Mouse (Mus musculus): Measurements from ENCODE around the gene Hsd17b11. TPM values are rescaled to one million over a fixed set of nuclear protein-coding genes. Genes with fewer than 3 reads are reported as not detected.
A peak's percentile ranks its signal among the peaks of the same experiment; 100 is the strongest.
"Not testable (repeated sequence)": the region's sequence is repeated elsewhere in the genome, so short reads cannot be mapped to it uniquely, and the experiment has no call there.

Gene Hsd17b11
- total RNA-seq, 1 experiment from 2014 or later = 66.1 TPM

DNA sequence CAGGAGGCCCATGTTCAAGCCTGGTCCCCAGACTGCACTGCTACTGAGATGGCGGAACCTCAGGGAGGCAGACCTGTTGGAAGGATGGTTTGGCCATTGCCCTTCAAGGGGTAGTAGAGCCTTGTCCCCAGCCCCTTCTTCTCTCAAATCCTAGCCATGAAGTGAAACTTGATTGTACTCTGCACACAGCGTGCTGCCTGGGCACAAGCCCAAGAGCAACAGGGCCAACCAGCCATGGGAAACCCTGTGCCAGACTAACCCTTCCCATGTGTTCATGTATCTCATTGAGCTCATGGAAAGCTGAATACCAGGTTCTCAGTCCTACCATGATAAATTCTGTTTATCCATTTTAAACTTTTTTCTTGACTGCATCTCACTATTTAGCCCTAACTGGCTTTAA is 21.2 kb upstream of the Hsd17b11 start:
- ATAC-seq (replicated peaks in 1 of 2; ENCODE audit: insufficient read depth in 1 of 2, low FRiP score in 2 of 2, low TSS enrichment in 1 of 2, low read depth in 1 of 2, poor library complexity in 2 of 2, severe bottlenecking in 2 of 2) = no peak

DNA sequence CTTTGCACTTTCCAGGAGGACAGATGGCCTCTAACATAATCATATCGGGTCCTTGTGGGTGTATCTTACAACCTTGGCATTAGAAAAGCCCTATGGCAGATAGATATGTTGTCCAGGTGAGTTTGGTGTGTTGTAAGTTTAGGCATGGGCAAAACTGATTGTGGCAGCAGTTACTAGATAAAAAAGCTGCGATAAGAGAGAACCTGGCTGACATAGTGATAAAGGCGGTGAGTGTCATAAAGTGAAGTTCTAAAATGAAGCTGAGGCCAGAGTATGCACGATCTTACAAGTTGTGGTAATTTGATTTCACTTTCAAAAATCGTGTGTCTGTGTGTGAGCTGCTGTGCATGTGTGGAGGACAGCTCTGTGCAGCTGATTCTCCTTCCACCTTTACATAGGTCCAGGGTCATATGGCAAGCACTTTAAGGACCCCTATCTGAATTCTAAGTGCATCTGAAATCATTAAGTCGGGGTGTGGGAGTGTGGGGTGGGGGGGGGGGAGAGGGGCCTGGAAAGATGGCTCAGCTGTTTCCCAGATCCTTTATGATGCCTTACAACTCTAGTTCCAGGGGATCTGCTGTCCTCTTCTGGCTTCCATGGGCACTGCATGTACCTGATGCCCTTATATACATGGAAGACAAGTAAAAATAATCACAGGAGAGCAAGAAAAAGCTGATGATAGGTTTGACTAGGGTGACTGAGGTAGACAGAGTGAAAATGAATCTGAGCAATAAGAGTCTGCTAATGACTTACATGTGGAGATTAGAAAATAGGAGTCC is 17.6 kb upstream of the Hsd17b11 start:
- ATAC-seq (replicated peaks in 1 of 2; ENCODE audit: insufficient read depth in 1 of 2, low FRiP score in 2 of 2, low TSS enrichment in 1 of 2, low read depth in 1 of 2, poor library complexity in 2 of 2, severe bottlenecking in 2 of 2) = peak in 1 of 2 experiments; percentile 42; a peak in 1 of 4 replicates

DNA sequence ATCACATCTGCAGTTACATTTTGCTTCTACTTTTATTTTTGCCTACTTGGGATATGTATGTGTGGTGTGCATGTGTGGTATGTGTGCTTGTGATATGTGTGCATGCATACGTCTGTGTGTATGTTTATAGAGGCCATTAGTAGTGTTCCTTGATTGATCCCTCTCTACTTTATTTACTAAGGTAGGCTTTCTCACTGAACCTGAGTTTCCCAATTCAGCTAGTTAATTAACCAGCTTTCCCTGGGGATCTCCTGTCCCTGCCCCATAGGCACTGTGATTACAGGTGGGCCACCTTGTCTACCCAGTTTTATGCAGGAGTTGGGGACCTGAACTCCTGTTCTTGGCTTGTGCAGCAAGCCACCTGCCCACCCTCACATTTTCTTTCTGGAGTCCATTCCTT is 15.0 kb upstream of the Hsd17b11 start:
- ATAC-seq (replicated peaks in 1 of 2; ENCODE audit: insufficient read depth in 1 of 2, low FRiP score in 2 of 2, low TSS enrichment in 1 of 2, low read depth in 1 of 2, poor library complexity in 2 of 2, severe bottlenecking in 2 of 2) = no peak

DNA sequence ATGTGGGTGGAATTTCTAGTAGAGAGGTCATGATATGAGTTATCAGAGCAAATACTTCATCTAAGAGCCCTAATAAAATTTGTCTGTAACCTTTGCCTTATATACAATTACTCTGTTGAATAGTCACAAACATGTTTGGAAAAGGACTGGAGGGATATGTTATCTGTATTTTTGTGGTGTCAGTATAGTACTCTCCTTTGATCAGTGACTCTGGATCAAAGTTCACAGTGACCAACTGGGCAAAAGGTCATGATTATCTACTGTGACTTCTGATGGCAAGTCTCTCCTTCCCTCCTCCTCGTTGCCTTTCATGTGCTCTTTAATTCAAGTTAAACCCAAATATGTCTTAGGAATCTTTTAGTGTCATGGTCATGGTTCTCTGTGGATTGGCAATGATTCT is 14.1 kb upstream of the Hsd17b11 start:
- ATAC-seq (replicated peaks in 1 of 2; ENCODE audit: insufficient read depth in 1 of 2, low FRiP score in 2 of 2, low TSS enrichment in 1 of 2, low read depth in 1 of 2, poor library complexity in 2 of 2, severe bottlenecking in 2 of 2) = no peak

DNA sequence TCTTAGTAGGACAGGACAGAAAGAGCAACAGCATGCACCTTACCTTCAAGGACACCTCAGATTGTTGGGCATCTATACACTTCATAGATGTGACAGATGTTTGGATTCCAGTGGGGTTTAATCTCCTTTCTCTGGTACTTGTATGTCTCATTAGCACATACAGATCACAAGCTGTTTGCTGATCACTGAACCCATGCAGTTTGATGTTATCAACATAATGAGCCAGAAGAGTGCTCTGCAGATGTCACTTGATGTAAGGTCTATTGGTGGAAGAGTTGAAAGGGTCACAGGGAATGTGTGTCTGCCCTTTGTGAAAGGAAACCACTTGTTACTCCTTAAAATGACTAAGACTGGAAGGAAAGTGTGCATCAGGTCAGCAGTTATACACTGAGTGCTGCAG is 13.3 kb upstream of the Hsd17b11 start:
- no peak for ATAC-seq (replicated peaks in 1 of 2; ENCODE audit: insufficient read depth in 1 of 2, low FRiP score in 2 of 2, low TSS enrichment in 1 of 2, low read depth in 1 of 2, poor library complexity in 2 of 2, severe bottlenecking in 2 of 2)

DNA sequence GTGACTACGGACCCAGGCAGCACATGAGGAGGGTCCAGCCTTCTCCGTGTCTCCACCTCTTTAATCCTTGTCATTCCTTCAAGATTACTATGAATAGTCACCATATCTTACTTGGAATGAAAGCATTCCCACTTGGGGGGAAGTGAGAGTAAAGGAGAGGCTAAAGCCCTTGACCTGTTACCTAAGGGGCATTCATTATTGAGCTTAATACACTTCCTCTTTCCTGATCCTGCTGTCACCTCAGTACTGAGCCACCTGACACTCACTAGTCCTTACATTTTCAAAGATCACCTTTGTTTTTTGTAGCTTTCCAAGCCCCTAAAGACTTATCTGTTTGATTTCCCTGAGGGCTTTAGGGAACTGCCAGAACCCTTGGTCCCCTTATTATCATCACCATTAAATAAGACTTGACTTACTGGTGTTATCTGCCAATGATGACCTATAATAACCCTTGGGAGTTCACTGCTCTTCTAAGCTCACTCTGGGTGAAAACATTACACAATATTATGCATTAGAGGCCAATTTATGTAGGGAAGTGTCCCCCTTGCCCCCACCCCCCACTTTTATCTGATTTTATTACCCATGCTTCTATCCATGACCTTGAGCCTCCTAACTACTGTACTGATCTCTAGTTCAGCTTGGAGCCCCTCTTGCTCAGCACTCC is 10.8 kb upstream of the Hsd17b11 start:
- peak; percentile 56 to 65; a peak in 2 of 4 replicates for ATAC-seq (replicated peaks in 1 of 2; ENCODE audit: insufficient read depth in 1 of 2, low FRiP score in 2 of 2, low TSS enrichment in 1 of 2, low read depth in 1 of 2, poor library complexity in 2 of 2, severe bottlenecking in 2 of 2)

DNA sequence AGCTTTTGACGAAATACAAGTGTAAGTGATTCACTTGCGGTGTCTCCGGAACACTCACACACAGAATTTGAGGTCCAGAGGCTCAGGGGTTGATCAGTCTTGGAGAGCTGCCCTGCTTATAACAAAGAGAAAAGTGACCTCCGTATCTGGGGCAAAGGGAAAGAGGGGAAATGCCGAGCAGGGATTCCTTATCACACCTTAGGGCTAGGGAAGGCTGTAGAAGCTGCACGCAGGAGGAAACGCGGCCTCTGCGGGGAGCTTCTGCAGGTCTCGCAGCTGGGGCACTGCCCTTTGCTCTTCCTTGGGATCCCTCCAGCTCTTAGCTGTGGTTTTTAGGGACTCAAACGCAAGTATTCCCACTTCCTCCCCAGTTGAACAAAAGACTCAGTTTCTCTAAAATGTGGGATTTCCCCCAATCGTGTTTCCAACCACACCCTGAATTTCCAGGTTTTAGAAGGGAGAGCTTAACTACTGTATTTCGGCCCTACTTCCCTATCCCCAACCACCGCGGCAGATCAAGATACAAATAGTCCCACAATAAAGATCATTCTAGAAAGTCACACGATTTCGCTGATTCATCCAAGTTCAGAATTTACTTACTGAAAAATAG is 3.6 kb upstream of the Hsd17b11 start:
- no peak for ATAC-seq (replicated peaks in 1 of 2; ENCODE audit: insufficient read depth in 1 of 2, low FRiP score in 2 of 2, low TSS enrichment in 1 of 2, low read depth in 1 of 2, poor library complexity in 2 of 2, severe bottlenecking in 2 of 2)

DNA sequence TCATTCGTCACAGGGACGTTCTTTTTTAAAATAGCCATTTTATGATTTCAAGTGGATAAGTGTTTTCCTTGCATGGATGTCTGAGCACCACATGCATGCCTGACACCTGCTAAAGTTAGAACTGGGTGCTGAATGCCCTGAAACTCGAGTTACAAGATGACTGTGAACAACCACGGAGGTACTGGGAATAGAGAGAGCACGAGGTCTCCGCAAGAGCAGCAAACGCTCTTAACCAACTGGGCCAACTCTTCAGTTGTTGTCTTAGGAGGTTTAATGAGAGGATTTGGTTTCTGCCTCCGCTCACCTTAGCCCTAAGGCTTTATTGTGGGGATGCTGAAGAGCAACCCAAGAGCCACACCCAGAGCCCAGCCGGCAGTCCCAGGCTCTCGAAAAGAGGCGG is 3.0 kb upstream of the Hsd17b11 start:
- no peak for ATAC-seq (replicated peaks in 1 of 2; ENCODE audit: insufficient read depth in 1 of 2, low FRiP score in 2 of 2, low TSS enrichment in 1 of 2, low read depth in 1 of 2, poor library complexity in 2 of 2, severe bottlenecking in 2 of 2)

DNA sequence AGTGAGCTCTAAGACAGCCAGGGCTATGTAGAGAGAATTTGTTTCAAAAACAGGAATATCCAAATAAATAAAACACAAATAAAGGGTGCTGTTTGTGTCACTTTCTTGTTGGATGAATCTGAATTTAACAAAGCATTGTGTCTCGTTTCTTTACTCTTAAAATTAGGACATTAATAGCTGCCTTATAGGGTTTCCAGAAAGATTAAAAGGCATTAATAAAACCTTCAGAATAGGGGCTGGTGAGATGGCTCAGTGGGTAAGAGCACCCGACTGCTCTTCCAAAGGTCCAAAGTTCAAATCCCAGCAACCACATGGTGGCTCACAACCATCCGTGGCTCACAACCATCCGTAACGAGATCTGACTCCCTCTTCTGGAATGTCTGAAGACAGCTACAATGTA is 2.5 kb upstream of the Hsd17b11 start:
- not testable (repeated sequence) for ATAC-seq (replicated peaks in 1 of 2; ENCODE audit: insufficient read depth in 1 of 2, low FRiP score in 2 of 2, low TSS enrichment in 1 of 2, low read depth in 1 of 2, poor library complexity in 2 of 2, severe bottlenecking in 2 of 2)

DNA sequence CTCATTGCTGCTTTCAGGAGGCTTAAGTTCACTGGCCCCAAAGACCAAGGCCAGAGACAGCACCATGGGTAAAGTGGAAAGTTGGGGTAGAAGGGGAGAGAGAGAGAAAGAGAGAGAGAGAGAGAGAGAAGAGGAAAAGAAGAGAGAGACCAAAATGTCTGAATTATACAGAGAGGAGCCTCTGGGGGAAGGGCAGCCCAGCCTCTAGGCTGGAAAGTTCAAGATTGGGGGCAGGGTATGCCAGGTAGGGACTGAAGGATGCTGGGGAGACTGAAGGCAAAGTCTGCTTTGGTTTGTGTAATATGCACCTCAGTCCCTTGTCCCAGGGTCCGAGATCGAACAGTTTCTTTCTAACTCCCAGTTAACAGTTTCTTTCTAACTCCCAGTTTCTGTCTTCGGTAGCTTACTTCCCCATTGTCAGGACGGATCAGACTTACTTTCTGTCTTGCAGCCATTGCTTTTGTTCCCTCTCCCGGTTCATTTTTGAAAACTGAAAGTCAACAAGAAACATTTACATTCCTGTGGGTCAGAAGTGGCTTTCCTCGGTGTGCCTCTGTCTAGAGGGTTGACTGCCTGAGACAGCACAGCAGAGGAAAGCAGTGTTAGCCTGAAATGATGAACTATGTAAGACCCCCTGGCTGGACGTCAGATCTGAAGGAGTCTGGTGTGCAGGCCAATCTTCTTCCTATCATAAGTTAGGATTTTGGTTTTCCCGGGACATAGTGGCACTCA is 1.7 kb upstream of the Hsd17b11 start:
- peak in 1 of 2 experiments; percentile 9; a peak in 2 of 4 replicates for ATAC-seq (replicated peaks in 1 of 2; ENCODE audit: insufficient read depth in 1 of 2, low FRiP score in 2 of 2, low TSS enrichment in 1 of 2, low read depth in 1 of 2, poor library complexity in 2 of 2, severe bottlenecking in 2 of 2)

DNA sequence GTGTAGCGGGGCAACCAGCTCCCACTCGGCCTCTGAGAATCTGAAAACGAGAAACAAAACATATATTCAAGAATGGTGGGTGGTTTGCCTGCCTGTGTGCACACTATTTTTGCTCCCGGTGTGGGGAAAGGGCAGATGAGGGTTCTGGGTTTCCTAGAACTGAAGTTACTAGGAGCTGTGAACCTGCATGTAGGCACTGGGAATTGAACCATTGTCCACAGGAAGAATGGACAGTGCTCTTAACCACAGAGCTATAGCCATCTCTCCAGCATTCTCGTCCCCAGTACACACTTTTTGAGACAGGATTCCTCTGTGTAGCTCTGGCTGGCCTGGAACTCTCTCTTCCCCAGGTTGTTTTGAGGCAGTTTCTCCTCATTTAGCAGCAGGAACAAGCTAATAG is 839 bp upstream of the Hsd17b11 start:
- no peak for ATAC-seq (replicated peaks in 1 of 2; ENCODE audit: insufficient read depth in 1 of 2, low FRiP score in 2 of 2, low TSS enrichment in 1 of 2, low read depth in 1 of 2, poor library complexity in 2 of 2, severe bottlenecking in 2 of 2)

DNA sequence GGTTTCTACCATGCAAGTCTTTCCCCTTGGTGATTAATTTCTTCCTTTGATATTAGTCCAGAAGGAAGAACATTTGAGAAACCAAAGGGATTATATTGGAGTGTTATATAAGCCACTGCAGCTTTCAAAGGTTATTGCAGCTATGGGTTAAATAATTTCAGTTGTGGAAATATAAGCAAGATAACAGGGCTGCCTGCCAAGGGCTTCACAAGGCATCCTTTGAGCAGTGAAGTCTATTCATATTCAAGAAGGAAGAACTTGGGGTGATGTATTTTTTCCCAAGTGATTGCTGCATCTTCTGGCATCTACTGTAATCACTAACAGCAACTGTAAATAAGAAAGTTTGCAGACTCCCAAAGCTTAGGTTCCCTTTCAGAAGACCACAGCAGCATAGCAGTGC is 10.3 kb downstream of the Hsd17b11 start:
- ATAC-seq (replicated peaks in 1 of 2; ENCODE audit: insufficient read depth in 1 of 2, low FRiP score in 2 of 2, low TSS enrichment in 1 of 2, low read depth in 1 of 2, poor library complexity in 2 of 2, severe bottlenecking in 2 of 2) = no peak

DNA sequence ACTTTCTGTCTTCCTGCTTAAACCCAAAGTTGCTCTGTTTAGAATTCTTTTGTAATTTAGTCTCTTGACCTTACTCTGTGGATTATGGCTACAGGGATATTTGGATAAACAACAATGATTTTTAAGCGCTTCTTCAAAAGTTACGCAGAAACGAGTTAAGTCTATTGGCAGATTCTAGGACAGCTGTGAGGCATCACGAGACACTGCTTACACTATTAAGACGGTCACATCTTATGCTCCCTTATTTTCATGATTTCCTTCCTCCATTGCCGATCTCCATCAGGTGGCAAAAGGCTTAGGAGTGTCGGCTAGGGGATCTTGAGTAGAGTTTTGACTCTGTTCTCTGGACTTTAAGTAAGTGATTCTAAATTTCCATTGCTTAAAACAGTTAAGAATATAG is 11.5 kb downstream of the Hsd17b11 start:
- no peak for ATAC-seq (replicated peaks in 1 of 2; ENCODE audit: insufficient read depth in 1 of 2, low FRiP score in 2 of 2, low TSS enrichment in 1 of 2, low read depth in 1 of 2, poor library complexity in 2 of 2, severe bottlenecking in 2 of 2)

DNA sequence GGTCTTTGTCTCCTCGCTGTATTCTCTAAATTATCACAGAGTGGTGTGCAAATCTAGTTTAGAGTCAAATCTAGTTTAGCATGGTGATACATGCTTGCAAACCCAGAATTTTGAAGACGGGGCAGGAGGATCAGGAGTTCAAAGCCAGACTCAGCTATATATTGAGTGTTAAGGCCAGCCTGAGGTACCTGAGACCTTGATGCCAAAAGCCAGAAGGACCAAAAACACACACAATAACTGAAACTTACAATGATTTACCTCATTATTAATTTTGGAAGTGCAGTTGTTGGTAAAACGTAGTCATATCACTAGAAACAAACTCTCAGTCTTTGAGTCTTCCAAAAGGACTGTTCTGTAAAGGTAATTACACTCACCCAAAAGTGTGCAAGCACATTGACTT is 12.3 kb downstream of the Hsd17b11 start:
- ATAC-seq (replicated peaks in 1 of 2; ENCODE audit: insufficient read depth in 1 of 2, low FRiP score in 2 of 2, low TSS enrichment in 1 of 2, low read depth in 1 of 2, poor library complexity in 2 of 2, severe bottlenecking in 2 of 2) = no peak

DNA sequence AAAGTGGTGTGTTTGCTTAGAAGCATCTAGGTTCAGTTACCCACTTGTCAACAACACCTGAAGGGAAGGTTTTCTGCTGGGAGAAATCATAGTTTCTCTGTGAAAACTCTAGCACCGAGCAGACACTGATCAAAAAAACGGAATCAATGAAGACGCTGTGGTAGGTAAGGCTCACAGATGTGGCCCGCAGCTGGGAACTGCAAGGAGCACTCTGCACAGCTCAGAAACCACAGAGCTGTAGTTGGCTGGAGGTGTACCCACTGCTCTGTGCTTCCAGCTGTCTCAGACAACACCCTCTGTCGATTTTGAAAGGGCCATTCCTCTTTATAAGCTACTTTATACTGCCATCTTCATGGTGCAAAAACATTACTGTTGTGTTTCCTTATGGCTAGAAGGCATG is 13.9 kb downstream of the Hsd17b11 start:
- no peak for ATAC-seq (replicated peaks in 1 of 2; ENCODE audit: insufficient read depth in 1 of 2, low FRiP score in 2 of 2, low TSS enrichment in 1 of 2, low read depth in 1 of 2, poor library complexity in 2 of 2, severe bottlenecking in 2 of 2)

DNA sequence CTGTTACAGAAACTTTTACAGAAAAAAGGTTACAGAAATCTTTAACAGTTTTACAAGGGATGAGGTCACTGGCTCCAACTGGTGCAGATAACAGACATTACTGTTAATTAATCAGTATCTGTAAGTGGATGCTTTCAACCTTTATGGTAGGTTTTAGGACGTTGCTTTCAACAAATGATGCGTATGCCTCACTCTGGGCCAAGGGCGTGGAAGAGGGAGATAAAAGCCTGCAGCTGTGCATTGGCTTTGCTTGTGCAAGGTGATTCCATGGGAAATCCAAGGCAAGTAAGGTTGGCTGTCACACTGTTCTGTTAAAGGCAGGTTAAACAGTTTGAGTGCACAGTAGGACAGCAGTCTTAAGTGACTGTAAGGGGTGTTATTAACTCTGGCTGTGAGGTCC is 14.9 kb downstream of the Hsd17b11 start:
- ATAC-seq (replicated peaks in 1 of 2; ENCODE audit: insufficient read depth in 1 of 2, low FRiP score in 2 of 2, low TSS enrichment in 1 of 2, low read depth in 1 of 2, poor library complexity in 2 of 2, severe bottlenecking in 2 of 2) = no peak

DNA sequence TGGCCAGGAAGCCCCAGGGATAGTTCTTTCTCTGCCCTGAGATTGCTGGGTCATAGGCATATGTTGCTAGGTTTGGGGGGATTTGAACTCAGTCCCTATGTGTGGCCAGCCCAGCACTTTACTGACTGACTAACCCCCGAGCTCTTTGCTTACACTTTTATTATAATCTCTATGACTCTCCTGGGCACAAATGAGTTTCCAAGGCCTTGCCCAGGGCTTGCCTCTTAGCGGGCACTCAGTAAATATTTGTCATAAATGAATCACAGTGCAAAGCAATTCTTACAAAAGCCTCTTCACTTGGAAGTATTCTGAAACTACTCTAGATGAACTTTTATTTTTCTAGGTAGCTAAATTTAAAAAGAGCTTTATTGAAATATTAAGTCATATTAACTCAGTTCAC is 17.8 kb downstream of the Hsd17b11 start:
- no peak for ATAC-seq (replicated peaks in 1 of 2; ENCODE audit: insufficient read depth in 1 of 2, low FRiP score in 2 of 2, low TSS enrichment in 1 of 2, low read depth in 1 of 2, poor library complexity in 2 of 2, severe bottlenecking in 2 of 2)

Data from hematopoietic stem cell, adult 5-6 weeks (primary cell).